Mouse (Mus musculus): ENCODE measurements at regions not wholly inside any gene's neighbourhood (a gene's known extent, or its start where the extent isn't known, plus 50 kb on each side); places are given as distances from the start of the nearest gene placed in this dataset.

DNA sequence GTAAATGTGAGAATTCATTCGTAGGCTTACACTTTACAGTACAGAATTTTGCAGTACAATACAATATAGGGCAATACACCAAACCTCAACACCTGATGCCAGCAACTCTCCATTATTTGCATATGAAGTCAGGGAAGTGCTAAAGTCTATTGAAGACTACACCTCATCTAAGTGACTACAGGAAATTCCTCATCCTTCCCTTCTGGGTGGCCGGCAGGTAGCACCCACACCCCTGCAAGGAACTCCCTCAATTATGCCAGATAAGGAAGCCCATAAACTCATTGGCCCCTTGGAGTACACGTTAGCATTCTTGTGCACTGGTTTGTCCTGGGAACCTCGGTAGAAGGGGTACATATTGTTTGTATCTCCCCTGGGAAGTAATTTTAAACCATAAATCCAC, 89.7 kb upstream of the Barx2 start:
- TF ChIP-seq POLR2A (IDR thresholded peaks at IDR 0.05; ENCODE audit: control insufficient read depth, low read depth, low read length) (no peak), CTCF (IDR thresholded peaks at IDR 0.05; ENCODE audit: control insufficient read depth, insufficient read depth, insufficient replicate concordance, low read depth, low read length) (no peak)
